Mouse (Mus musculus) stomach, postnatal 0 days (tissue): ENCODE results near the gene Pax8. TPM values are rescaled to one million over a fixed set of nuclear protein-coding genes. Genes with fewer than 3 reads are reported as not detected.

Experiments used
- ATAC-seq: fragments of 200-750 bp; cut with Nextera tagmentation; 2 replicates; pipeline ENCODE4 v1.8.0; 2017; ENCODE audit not compliant: low FRiP score, low TSS enrichment
- DNase-seq: peaks from one replicate; pipeline ENCODE4 v3.0.0-alpha.2; 2016; ENCODE audit warnings: low spot score
- H3K27ac ChIP-seq: fragments of 300-500 bp; sonication (generic); replicated peaks from 2 replicates; pipeline ENCODE4 v1.5.1; 2014; ENCODE audit warnings: mild to moderate bottlenecking, control low read depth
- H3K27me3 ChIP-seq: fragments of 300-500 bp; sonication (generic); 2 replicates; pipeline ENCODE4 v1.6.1; 2014; ENCODE audit warnings: low read length; ENCODE audit not compliant: control insufficient read depth, insufficient read depth
- H3K36me3 ChIP-seq: fragments of 300-500 bp; sonication (generic); 2 replicates; pipeline ENCODE4 v1.6.1; 2014; ENCODE audit warnings: low read length, mixed read lengths; ENCODE audit not compliant: control insufficient read depth, insufficient read depth
- H3K4me1 ChIP-seq: fragments of 300-500 bp; sonication (generic); replicated peaks from 2 replicates; pipeline ENCODE4 v1.6.1; 2014; ENCODE audit warnings: antibody characterized with exemption; ENCODE audit not compliant: control insufficient read depth, insufficient read depth
- H3K4me2 ChIP-seq: fragments of 300-500 bp; sonication (generic); replicated peaks from 2 replicates; pipeline ENCODE4 v1.6.1; 2014; ENCODE audit warnings: low read depth, mild to moderate bottlenecking, control low read depth, moderate library complexity
- H3K4me3 ChIP-seq: fragments of 300-500 bp; sonication (generic); 2 replicates; pipeline ENCODE4 v1.5.1; 2014; ENCODE audit warnings: low read depth, low read length, control low read depth
- H3K9ac ChIP-seq: fragments of 300-500 bp; sonication (generic); 2 replicates; pipeline ENCODE4 v1.6.1; 2014; ENCODE audit warnings: mild to moderate bottlenecking, low read length, control low read depth, mixed read lengths
- H3K9me3 ChIP-seq: fragments of 300-500 bp; sonication (generic); 2 replicates; pipeline ENCODE4 v1.6.1; 2016; ENCODE audit warnings: low read length; ENCODE audit not compliant: control insufficient read depth
- CTCF ChIP-seq: IDR thresholded peaks from 2 replicates; pipeline ENCODE4 v1.5.1; 2016; ENCODE audit warnings: antibody characterized with exemption, low read depth, mild to moderate bottlenecking, moderate library complexity
- EP300 ChIP-seq: optimal IDR thresholded peaks from 2 replicates; pipeline ENCODE3; 2016; ENCODE audit warnings: antibody characterized with exemption
- WGBS: fragments of 180-500 bp; shearing (Covaris S2); extraction: QIAGEN DNeasy Blood & Tissue Kit; methylation state at CpG from one replicate; pipeline ENCODE4 v1.1.7; 2014; 5-methylcytosine and 5-hydroxymethylcytosine counted together
- polyA plus RNA-seq: library from polyadenylated mRNA; unstranded; fragments of >200 nt; fragmentation: Nextera tagmentation; extraction: Ambion mirVana; gene quantifications from 2 replicates; pipeline ENCODE4 v1.2.1, GENCODE M21; 2015

Pax8 gene
- polyA plus RNA-seq, 1 experiment from 2014 or later: 0.08 TPM

DNA sequence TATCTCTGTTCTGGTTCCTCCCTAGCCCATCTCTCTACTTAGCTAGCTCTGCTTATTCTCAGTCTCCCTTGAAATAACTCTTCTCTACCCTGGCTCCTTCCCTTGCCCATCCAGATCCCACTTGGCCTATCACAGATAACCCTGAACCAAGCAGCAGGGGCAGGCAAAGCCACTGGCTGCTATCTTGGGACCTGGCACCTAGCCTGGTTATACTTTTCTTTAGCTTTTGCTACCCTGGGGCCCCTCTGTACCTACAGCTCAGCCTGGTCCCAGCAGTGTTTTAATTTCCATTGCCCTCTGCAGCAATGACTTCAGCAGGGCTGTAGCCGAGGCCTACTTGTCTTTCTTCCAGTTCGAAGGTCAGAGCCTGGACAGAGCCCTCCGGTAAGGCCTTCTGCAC lies 74.7 kb downstream of the Pax8 start:
- TF ChIP-seq EP300: no peak
- TF ChIP-seq CTCF: no peak
- no peak overlapping the region for H3K4me3 ChIP-seq
- no peak overlapping the region for H3K4me2 ChIP-seq
- H3K27me3 ChIP-seq: no peaks in the 10 kb centered on the region
- H3K9me3 ChIP-seq: no peaks in the 10 kb centered on the region
- H3K27ac ChIP-seq: no peak overlapping the region
- DNase-seq (no peak), ATAC-seq (no peak)
- 0 out of 2 replicates have a peak, but pooled peaks cover 2% of the 10 kb centered on the region for H3K4me1 ChIP-seq
- H3K36me3 ChIP-seq: no peaks in the 10 kb centered on the region
- no peak overlapping the region for H3K9ac ChIP-seq
- 80% methylated on average over 3 of the region's 3 CpGs for WGBS

DNA sequence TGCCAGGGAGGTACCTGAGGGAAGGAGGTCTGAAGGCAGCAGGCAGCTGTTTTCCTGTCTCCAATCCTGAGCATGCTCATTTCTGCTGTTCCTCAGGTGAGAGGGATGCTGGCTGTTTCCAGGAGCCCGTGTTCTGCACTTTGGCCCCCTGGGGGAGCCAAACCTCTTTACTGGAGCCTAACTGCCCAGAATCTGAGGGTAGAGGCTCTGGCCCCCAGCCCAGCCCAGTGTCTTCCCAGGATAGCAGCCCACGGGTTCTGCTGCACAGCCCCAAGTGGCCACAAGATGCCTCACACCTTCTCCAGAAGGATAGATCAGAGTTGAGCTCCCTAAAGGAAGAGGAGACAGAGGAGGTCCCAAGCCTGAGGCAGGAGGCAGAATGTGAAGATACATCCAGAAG lies 78.3 kb downstream of the Pax8 start:
- Histone ChIP-seq H3K27me3 (no peaks in the 10 kb centered on the region), H3K4me3 (no peak overlapping the region), H3K9me3 (no peaks in the 10 kb centered on the region), H3K27ac (no peak overlapping the region), H3K4me1 (no peaks in the 10 kb centered on the region), H3K9ac (no peak overlapping the region), H3K36me3 (no peaks in the 10 kb centered on the region), H3K4me2 (no peak overlapping the region)
- ATAC-seq: no peak
- no peak for DNase-seq
- 11% methylated on average over 2 of the region's 2 CpGs for WGBS
- TF ChIP-seq EP300: no peak
- TF ChIP-seq CTCF: peak; percentile 40

DNA sequence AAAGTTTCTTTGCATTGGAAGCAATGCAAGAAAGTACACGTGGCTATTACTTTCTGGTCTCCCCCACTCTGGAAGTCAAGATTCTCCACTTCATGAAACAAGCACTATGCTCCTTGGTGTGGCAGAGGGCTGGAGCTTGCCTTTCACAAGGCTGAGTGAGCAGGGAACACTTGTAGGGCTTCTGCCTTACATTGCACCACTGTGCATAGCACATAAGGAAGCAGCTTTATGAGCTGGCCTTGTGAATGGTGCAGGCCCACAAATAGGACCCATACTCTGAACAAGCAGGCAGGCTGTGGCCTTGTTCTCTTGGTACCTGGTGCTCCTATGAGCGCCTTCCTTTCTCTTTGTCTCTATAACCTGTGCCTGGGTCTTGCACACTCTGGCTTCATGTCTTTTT lies 82.1 kb downstream of the Pax8 start:
- H3K27ac ChIP-seq: no peak overlapping the region
- WGBS: 79% methylated on average over 2 of the region's 2 CpGs
- no peaks in the 10 kb centered on the region for H3K9me3 ChIP-seq
- TF ChIP-seq EP300 (no peak), CTCF (no peak)
- no peaks in the 10 kb centered on the region for H3K27me3 ChIP-seq
- H3K9ac ChIP-seq: no peak overlapping the region
- H3K4me3 ChIP-seq: no peak overlapping the region
- no peaks in the 10 kb centered on the region for H3K4me1 ChIP-seq
- DNase-seq: peak; percentile 8
- H3K36me3 ChIP-seq: no peaks in the 10 kb centered on the region
- no peak overlapping the region for H3K4me2 ChIP-seq
- ATAC-seq: no peak

DNA sequence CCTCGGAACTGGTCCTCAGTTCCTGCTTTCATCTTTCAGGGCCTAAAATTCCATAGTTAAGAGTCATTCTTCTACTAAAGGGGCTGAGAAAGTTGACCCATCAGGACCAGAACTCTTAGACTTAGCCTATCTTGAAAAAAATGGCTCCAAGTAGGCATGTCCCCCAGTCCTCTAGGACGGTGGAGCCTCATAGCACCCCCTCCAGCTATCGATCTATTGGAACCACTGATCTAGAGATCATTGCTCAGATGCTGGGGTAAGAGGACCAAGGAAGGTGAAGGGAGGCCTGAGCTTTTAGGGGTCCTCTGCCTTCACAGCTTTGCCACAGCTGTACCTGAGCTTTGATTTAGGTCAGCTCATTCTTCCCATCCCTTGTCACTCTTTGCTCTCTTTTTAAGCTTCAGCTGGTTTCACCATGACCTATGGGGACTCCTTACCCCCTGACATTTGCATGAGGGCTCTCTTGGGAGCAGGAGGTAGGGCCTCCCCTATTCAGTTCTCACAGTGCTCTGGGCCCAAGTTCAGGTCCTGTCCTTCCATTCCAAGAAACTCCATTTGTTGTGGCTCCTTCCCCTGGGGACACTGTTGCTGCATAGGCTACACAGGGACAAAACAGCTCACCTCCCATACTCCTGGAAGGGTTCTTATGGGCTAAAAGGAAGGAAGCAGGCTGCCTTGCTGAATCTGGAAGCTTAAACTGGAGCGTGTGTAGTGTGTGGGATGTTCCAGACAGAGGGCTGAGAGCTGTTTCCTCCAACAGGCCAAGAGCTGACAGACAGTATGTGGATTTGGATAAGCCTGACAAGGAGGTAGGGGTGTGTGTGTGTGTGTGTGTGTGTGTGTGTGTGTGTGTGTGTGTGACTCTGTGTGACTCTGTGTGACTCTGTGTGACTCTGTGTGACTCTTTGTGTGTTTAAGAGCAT lies 87.8 kb downstream of the Pax8 start:
- H3K27ac ChIP-seq: no peak overlapping the region
- H3K4me2 ChIP-seq: no peak overlapping the region
- no peak overlapping the region for H3K4me3 ChIP-seq
- TF ChIP-seq CTCF: no peak
- TF ChIP-seq EP300: no peak
- no peak for ATAC-seq
- no peaks in the 10 kb centered on the region for H3K27me3 ChIP-seq
- WGBS: 77% methylated on average over 4 of the region's 4 CpGs
- no peak overlapping the region for H3K9ac ChIP-seq
- no peak for DNase-seq
- H3K9me3 ChIP-seq: no peaks in the 10 kb centered on the region
- no peaks in the 10 kb centered on the region for H3K36me3 ChIP-seq
- H3K4me1 ChIP-seq: no peaks in the 10 kb centered on the region

DNA sequence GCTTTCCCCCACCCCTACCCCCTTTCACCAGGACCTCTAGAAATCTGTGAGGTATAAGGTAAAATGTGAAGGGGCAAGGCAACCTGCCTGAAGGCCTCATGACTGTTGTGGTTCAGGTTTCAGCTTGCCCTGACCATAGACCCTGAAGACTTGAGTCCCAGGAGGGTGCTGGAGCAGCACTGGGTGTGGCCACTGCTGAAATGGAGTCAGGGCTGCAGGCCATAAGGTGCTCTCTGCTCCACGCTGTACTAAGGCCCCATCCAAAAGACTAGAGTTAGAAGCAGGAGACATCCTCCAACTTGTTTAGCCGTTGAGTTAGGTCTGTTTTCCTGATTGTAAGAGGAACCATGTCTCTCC lies 88.5 kb downstream of the Pax8 start:
- no peak for TF ChIP-seq CTCF
- TF ChIP-seq EP300: no peak
- no peak overlapping the region for H3K9ac ChIP-seq
- H3K27ac ChIP-seq: no peak overlapping the region
- 70% methylated on average over 2 of the region's 2 CpGs for WGBS
- H3K4me1 ChIP-seq: no peaks in the 10 kb centered on the region
- ATAC-seq (no peak), DNase-seq (no peak)
- no peaks in the 10 kb centered on the region for H3K36me3 ChIP-seq
- H3K4me2 ChIP-seq: no peak overlapping the region
- no peak overlapping the region for H3K4me3 ChIP-seq
- no peaks in the 10 kb centered on the region for H3K27me3 ChIP-seq
- H3K9me3 ChIP-seq: no peaks in the 10 kb centered on the region

DNA sequence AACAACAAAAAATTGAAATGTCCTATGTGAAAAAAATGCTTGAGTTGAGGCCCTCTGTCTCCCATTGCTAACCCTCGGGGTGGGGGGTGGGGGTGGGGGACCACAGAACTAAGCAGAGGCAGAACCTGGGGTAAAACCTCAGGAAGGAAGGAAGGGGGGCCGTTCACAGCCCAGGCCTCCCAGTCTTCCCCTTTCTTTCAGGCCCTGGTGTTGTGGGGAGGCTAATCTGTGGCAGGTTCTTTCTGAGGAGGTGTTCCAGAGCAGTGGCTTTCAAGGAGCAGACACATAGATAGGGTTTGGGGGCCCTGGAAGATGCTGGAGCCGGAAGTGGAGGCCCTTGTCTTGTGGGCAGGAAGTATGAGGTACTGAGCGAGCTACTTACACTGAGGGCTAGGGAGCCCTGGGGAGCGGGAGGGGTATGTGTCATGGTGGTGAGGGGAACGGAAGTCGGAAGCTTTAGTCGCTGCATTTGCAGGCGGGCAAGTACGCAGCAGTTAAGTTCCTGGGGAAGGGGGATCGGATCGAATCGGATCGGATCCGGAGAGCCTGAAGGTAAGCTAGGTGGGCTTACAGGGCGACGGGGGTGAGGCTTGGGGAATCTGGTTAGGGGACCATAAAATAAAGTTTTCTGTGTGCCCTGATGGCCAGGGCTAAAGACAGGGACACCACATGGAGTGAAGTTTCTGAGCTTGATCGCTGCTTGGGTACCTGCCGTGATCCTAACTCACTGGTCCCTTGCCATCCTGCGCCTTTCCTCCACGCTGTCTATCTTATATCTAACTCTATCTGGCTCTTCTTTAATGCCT lies 89.0 kb downstream of the Pax8 start:
- no peak for TF ChIP-seq CTCF
- Histone ChIP-seq H3K4me2 (no peak overlapping the region), H3K9me3 (no peaks in the 10 kb centered on the region), H3K9ac (no peak overlapping the region), H3K27me3 (no peaks in the 10 kb centered on the region), H3K4me1 (no peaks in the 10 kb centered on the region), H3K4me3 (no peak overlapping the region), H3K36me3 (no peaks in the 10 kb centered on the region), H3K27ac (no peak overlapping the region)
- no peak for DNase-seq
- 87% methylated on average over 21 of the region's 21 CpGs for WGBS
- no peak for ATAC-seq
